Mouse (Mus musculus): Measurements from ENCODE around the gene Ewsr1. TPM values are rescaled to one million over a fixed set of nuclear protein-coding genes. Genes with fewer than 3 reads are reported as not detected.
A peak's percentile ranks its signal among the peaks of the same experiment; 100 is the strongest.

The Ewsr1 gene
- polyA plus RNA-seq, 1 experiment from 2014 or later = 242 TPM

- no peak for ATAC-seq (ENCODE audit: insufficient number of reproducible peaks, insufficient read depth, low FRiP score, low read depth)
- Histone ChIP-seq H3K27me3 (ENCODE audit: control insufficient read depth, insufficient read depth, low read length) (peaks cover 56% of the 10 kb centered on the region), H3K36me3 (ENCODE audit: control insufficient read depth, insufficient read depth, low read length) (peaks cover 9% of the 10 kb centered on the region), H3K4me1 (ENCODE audit: control insufficient read depth in 2 of 2, insufficient read depth in 2 of 2, low read length in 2 of 2) (peaks cover 17 to 26% of the 10 kb centered on the region in 2 experiments), H3K9ac (ENCODE audit: low read length) (peak overlapping the region; percentile 70), H3K9me3 (ENCODE audit: control insufficient read depth, low read length) (no peaks in the 10 kb centered on the region), H3K4me2 (ENCODE audit: low read length) (peak overlapping the region; percentile 99), H3K27ac (replicated peaks in 1 of 2; ENCODE audit: control insufficient read depth in 1 of 2, insufficient read depth in 1 of 2, low read depth in 2 of 2, low read length in 2 of 2) (no peak overlapping the region), H3K4me3 (ENCODE audit: control insufficient read depth in 1 of 2, insufficient read depth in 1 of 2, low read depth in 1 of 2, low read length in 2 of 2) (peak overlapping the region; percentile 55 to 58)
- 29% methylated on average over 8 of the region's 8 CpGs for WGBS
Measured at GRCm38 (mm10) chr11:5057541-5057855, 41.6 kb downstream of the Ewsr1 start.

GRCm38 (mm10) chr11:5057064-5057463 lies 42.0 kb downstream of the Ewsr1 start:
- WGBS = 73% methylated on average over 8 of the region's 8 CpGs
- H3K9me3 ChIP-seq (ENCODE audit: control insufficient read depth, low read length) = no peaks in the 10 kb centered on the region
- peaks cover 51% of the 10 kb centered on the region for H3K27me3 ChIP-seq (ENCODE audit: control insufficient read depth, insufficient read depth, low read length)
- peaks cover 13 to 22% of the 10 kb centered on the region in 2 experiments for H3K4me1 ChIP-seq (ENCODE audit: control insufficient read depth in 2 of 2, insufficient read depth in 2 of 2, low read length in 2 of 2)
- no peak overlapping the region; a peak in 1 of 4 replicates for H3K4me3 ChIP-seq (ENCODE audit: control insufficient read depth in 1 of 2, insufficient read depth in 1 of 2, low read depth in 1 of 2, low read length in 2 of 2)
- no peak overlapping the region for H3K27ac ChIP-seq (replicated peaks in 1 of 2; ENCODE audit: control insufficient read depth in 1 of 2, insufficient read depth in 1 of 2, low read depth in 2 of 2, low read length in 2 of 2)
- no peak for ATAC-seq (ENCODE audit: insufficient number of reproducible peaks, insufficient read depth, low FRiP score, low read depth)
- H3K36me3 ChIP-seq (ENCODE audit: control insufficient read depth, insufficient read depth, low read length) = peaks cover 9% of the 10 kb centered on the region
- no peak overlapping the region for H3K9ac ChIP-seq (ENCODE audit: low read length)
- peak overlapping the region; percentile 99; the same call in 1 of the 2 replicates for H3K4me2 ChIP-seq (ENCODE audit: low read length)

DNA sequence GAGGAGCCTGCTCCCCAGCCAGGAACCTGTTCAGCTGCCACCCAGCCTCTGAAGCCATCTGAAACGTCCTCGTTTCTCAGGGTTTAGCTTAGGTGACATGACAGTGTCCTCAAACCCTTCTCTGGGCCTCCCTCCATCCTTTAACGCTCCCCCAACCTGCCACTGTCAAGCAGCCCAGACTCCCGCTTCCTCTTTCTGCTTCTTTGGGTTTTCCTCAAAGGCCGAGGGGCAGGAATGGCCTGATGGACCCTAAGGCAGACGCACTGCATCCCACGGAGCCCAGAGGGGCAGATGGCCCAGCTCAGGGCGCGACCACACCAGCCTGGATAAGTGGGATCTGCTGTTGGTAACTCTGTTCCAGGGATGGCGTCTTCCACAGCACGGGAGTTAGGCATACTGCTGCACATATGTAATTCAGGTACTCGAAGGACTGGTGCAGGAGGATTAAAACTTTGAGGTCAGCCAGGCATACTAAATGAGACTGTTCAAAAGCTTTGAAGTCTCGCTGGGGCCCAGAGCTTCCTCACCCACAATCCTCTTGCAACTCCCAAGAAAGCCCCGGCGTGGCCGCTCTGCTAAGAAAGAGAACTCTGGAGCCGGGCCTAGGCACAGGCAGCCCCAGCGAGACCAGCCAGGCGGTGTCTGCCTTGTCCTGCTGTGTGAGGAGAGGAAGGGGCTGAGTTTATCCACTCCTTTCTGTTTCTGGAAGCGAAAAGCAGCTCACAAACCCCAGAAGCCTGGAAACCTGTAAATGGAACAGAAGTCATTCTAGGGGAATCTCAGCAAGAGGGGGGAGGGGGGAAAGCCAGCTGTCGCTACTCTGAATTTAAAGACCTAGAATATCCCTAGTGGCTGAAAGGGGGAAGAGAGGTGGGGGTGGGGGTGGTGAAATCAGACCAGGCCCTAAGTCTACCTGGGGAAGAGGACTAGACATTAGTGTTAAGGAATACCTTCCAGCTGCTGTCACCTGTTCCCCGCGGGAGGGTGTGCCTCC lies 42.8 kb downstream of the Ewsr1 start:
- Histone ChIP-seq H3K4me2 (ENCODE audit: low read length) (no peak overlapping the region), H3K9ac (ENCODE audit: low read length) (no peak overlapping the region), H3K9me3 (ENCODE audit: control insufficient read depth, low read length) (no peaks in the 10 kb centered on the region), H3K27ac (replicated peaks in 1 of 2; ENCODE audit: control insufficient read depth in 1 of 2, insufficient read depth in 1 of 2, low read depth in 2 of 2, low read length in 2 of 2) (no peak overlapping the region), H3K4me3 (ENCODE audit: control insufficient read depth in 1 of 2, insufficient read depth in 1 of 2, low read depth in 1 of 2, low read length in 2 of 2) (no peak overlapping the region), H3K36me3 (ENCODE audit: control insufficient read depth, insufficient read depth, low read length) (peaks cover 9% of the 10 kb centered on the region), H3K27me3 (ENCODE audit: control insufficient read depth, insufficient read depth, low read length) (peaks cover 49% of the 10 kb centered on the region), H3K4me1 (ENCODE audit: control insufficient read depth in 2 of 2, insufficient read depth in 2 of 2, low read length in 2 of 2) (peaks cover 11 to 14% of the 10 kb centered on the region in 2 experiments)
- no peak for ATAC-seq (ENCODE audit: insufficient number of reproducible peaks, insufficient read depth, low FRiP score, low read depth)
- WGBS = 59% methylated on average over 23 of the region's 23 CpGs

DNA sequence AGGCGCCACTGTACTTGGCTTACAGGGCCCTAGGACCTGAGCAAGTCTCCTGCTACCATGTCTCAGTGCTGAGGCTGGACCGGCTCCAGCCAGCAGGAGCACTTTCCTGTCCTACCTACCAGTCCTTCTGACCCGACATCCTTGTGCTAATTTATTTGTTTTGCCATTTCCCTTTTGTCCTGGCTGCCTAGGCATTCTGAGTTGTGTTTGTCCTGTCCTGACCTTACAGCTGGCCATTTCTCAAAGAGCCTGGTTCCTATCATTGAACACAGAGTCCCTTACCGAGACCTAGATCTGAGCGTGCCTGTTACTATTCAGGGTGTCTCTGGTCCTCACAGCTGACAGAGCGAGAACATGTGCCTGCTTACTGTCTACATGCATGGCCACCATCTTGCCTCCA lies 44.2 kb downstream of the Ewsr1 start:
- 59% methylated on average over 6 of the region's 6 CpGs for WGBS
- Histone ChIP-seq H3K4me3 (ENCODE audit: control insufficient read depth in 1 of 2, insufficient read depth in 1 of 2, low read depth in 1 of 2, low read length in 2 of 2) (no peak overlapping the region), H3K36me3 (ENCODE audit: control insufficient read depth, insufficient read depth, low read length) (no peaks in the 10 kb centered on the region), H3K27me3 (ENCODE audit: control insufficient read depth, insufficient read depth, low read length) (peaks cover 35% of the 10 kb centered on the region), H3K4me1 (ENCODE audit: control insufficient read depth in 2 of 2, insufficient read depth in 2 of 2, low read length in 2 of 2) (peaks cover 10 to 11% of the 10 kb centered on the region in 2 experiments; a peak in 3 of 4 replicates), H3K4me2 (ENCODE audit: low read length) (no peak overlapping the region), H3K9ac (ENCODE audit: low read length) (no peak overlapping the region), H3K9me3 (ENCODE audit: control insufficient read depth, low read length) (no peaks in the 10 kb centered on the region), H3K27ac (replicated peaks in 1 of 2; ENCODE audit: control insufficient read depth in 1 of 2, insufficient read depth in 1 of 2, low read depth in 2 of 2, low read length in 2 of 2) (no peak overlapping the region)
- ATAC-seq (ENCODE audit: insufficient number of reproducible peaks, insufficient read depth, low FRiP score, low read depth) = no peak

DNA sequence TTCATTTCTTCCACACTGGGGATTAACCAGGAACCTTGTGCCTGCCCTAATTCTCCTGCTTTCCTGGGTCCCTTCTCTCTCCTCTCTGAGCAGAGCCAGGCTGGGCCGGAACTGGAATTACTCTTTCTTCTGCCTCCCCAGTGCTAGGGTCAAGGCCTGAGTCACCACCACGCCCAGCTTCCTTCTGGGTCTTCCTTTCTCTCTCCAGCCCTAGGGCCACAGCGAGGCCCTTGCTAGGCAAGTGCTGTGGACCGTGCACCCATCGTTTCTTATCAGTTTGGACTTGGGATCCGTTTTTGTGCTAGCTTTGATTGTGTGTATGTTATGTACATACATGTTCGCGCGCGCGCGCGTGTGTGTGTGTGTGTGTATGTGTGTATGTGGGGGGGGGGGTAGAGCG lies 44.9 kb downstream of the Ewsr1 start:
- ATAC-seq (ENCODE audit: insufficient number of reproducible peaks, insufficient read depth, low FRiP score, low read depth) = no peak
- H3K27me3 ChIP-seq (ENCODE audit: control insufficient read depth, insufficient read depth, low read length) = peaks cover 28% of the 10 kb centered on the region

GRCm38 (mm10) chr11:5052200-5052854 lies 46.7 kb downstream of the Ewsr1 start:
- Histone ChIP-seq H3K36me3 (ENCODE audit: control insufficient read depth, insufficient read depth, low read length) (no peaks in the 10 kb centered on the region), H3K4me1 (ENCODE audit: control insufficient read depth in 2 of 2, insufficient read depth in 2 of 2, low read length in 2 of 2) (no peaks in the 10 kb centered on the region; a peak in 1 of 4 replicates), H3K4me2 (ENCODE audit: low read length) (no peak overlapping the region), H3K27me3 (ENCODE audit: control insufficient read depth, insufficient read depth, low read length) (peaks cover 14% of the 10 kb centered on the region), H3K9ac (ENCODE audit: low read length) (no peak overlapping the region), H3K4me3 (ENCODE audit: control insufficient read depth in 1 of 2, insufficient read depth in 1 of 2, low read depth in 1 of 2, low read length in 2 of 2) (no peak overlapping the region), H3K27ac (replicated peaks in 1 of 2; ENCODE audit: control insufficient read depth in 1 of 2, insufficient read depth in 1 of 2, low read depth in 2 of 2, low read length in 2 of 2) (no peak overlapping the region), H3K9me3 (ENCODE audit: control insufficient read depth, low read length) (no peaks in the 10 kb centered on the region)
- ATAC-seq (ENCODE audit: insufficient number of reproducible peaks, insufficient read depth, low FRiP score, low read depth) = no peak
- 67% methylated on average over 10 of the region's 10 CpGs for WGBS

More for the DNA sequence above, 44.9 kb downstream of the Ewsr1 start:
- no peak overlapping the region for H3K4me3 ChIP-seq (ENCODE audit: control insufficient read depth in 1 of 2, insufficient read depth in 1 of 2, low read depth in 1 of 2, low read length in 2 of 2)
- peaks cover 7 to 10% of the 10 kb centered on the region in 2 experiments; a peak in 3 of 4 replicates for H3K4me1 ChIP-seq (ENCODE audit: control insufficient read depth in 2 of 2, insufficient read depth in 2 of 2, low read length in 2 of 2)
- H3K36me3 ChIP-seq (ENCODE audit: control insufficient read depth, insufficient read depth, low read length) = no peaks in the 10 kb centered on the region
- WGBS = 81% methylated on average over 14 of the region's 14 CpGs
- no peak overlapping the region for H3K9ac ChIP-seq (ENCODE audit: low read length)
- H3K9me3 ChIP-seq (ENCODE audit: control insufficient read depth, low read length) = no peaks in the 10 kb centered on the region
- no peak overlapping the region for H3K4me2 ChIP-seq (ENCODE audit: low read length)
- H3K27ac ChIP-seq (replicated peaks in 1 of 2; ENCODE audit: control insufficient read depth in 1 of 2, insufficient read depth in 1 of 2, low read depth in 2 of 2, low read length in 2 of 2) = no peak overlapping the region

DNA sequence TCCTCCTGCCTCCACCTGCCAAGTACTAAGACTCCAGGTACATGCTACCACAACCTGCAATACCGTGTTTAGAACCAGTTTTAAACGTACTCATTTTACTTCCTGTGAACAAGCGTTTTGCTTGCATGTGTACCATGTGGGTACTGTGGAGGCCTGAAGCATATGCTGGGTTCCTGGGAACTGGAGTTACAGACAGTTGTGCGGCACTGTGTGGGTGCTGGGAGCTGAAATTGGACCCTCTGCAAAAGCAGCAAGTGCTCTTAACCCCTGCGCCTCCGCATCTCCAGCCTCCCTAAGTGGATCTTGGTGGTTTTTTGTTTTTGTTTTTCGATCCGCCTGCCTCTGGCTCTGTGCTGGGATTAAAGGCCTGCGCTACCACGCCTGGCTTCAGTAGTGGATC lies 47.4 kb downstream of the Ewsr1 start:
- Histone ChIP-seq H3K4me2 (ENCODE audit: low read length) (no peak overlapping the region), H3K4me1 (ENCODE audit: control insufficient read depth in 2 of 2, insufficient read depth in 2 of 2, low read length in 2 of 2) (no peaks in the 10 kb centered on the region; a peak in 1 of 4 replicates), H3K4me3 (ENCODE audit: control insufficient read depth in 1 of 2, insufficient read depth in 1 of 2, low read depth in 1 of 2, low read length in 2 of 2) (no peak overlapping the region), H3K9me3 (ENCODE audit: control insufficient read depth, low read length) (no peaks in the 10 kb centered on the region), H3K9ac (ENCODE audit: low read length) (no peak overlapping the region), H3K27me3 (ENCODE audit: control insufficient read depth, insufficient read depth, low read length) (peaks cover 7% of the 10 kb centered on the region), H3K27ac (replicated peaks in 1 of 2; ENCODE audit: control insufficient read depth in 1 of 2, insufficient read depth in 1 of 2, low read depth in 2 of 2, low read length in 2 of 2) (no peak overlapping the region), H3K36me3 (ENCODE audit: control insufficient read depth, insufficient read depth, low read length) (no peaks in the 10 kb centered on the region)
- 84% methylated on average over 10 of the region's 10 CpGs for WGBS
- no peak for ATAC-seq (ENCODE audit: insufficient number of reproducible peaks, insufficient read depth, low FRiP score, low read depth)

Data from heart, embryonic 14.5 days (tissue).